Mouse (Mus musculus): ENCODE measurements around the gene Nudt16l1. TPM values are rescaled to one million over a fixed set of nuclear protein-coding genes. Genes with fewer than 3 reads are reported as not detected.

The Nudt16l1 gene
- polyA plus RNA-seq, 1 experiment, result 137 TPM

DNA sequence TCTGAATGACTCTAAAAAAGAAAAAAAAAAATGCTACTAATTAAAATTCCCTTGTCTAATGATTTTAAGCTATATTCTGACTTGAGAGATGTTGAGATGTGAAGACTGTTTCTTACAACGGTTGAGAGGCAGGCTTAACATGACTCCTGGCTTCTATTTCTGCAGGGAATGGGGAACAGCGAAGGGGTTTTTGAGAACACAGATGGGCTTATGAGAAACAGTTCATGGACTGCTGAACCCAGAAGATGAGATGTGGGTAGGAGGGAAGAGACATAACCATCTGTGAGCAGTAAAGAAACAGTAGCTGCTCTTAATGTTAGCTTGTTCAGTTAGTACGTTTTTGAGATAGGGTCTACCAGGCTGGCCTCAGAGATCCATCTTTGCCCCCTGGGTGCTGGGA, 18.0 kb downstream of the Nudt16l1 start:
- Histone ChIP-seq H3K27ac (ENCODE audit: insufficient read depth, low read depth, low read length) (no peak overlapping the region), H3K36me3 (ENCODE audit: control insufficient read depth, insufficient read depth, low read length) (0 out of 2 replicates have a peak, but pooled peaks cover 2% of the 10 kb centered on the region), H3K27me3 (replicated peaks; ENCODE audit: control insufficient read depth, insufficient read depth, low read length) (no peaks in the 10 kb centered on the region), H3K4me1 (ENCODE audit: control insufficient read depth, insufficient read depth, low read length) (no peaks in the 10 kb centered on the region; the same call in 1 of the 2 replicates), H3K4me3 (ENCODE audit: insufficient read depth, low read depth, low read length) (no peak overlapping the region)
- 88% methylated on average over 3 of the region's 3 CpGs for WGBS
- TF ChIP-seq POLR2A (IDR thresholded peaks at IDR 0.05; ENCODE audit: low read depth, low read length), result no peak
- no peak for TF ChIP-seq CTCF (conservative IDR thresholded peaks at IDR 0.05; ENCODE audit: insufficient read depth, insufficient read length, low read depth, low read length)
- no peak for DNase-seq

DNA sequence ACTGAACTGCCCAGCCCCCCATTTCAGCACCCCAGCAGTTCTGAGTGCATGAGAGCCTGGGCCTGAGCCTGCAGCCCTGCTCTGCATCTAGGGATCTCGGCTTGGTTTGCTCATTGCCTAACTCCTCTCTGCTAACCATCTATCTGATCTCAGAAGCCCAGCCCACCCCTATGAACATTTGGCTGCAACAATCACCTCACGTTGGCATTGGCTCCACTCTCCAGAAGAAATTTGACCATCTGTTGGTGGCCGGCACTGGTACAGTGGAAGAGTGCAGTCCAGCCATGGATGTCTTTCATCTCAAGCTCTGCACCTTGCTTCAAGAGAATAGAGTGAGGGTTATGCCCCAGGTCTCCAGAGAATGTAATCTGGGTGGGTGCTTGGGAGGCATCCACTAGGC, 18.9 kb downstream of the Nudt16l1 start:
- Histone ChIP-seq H3K36me3 (ENCODE audit: control insufficient read depth, insufficient read depth, low read length) (0 out of 2 replicates have a peak, but pooled peaks cover 2% of the 10 kb centered on the region), H3K27ac (ENCODE audit: insufficient read depth, low read depth, low read length) (no peak overlapping the region), H3K27me3 (replicated peaks; ENCODE audit: control insufficient read depth, insufficient read depth, low read length) (no peaks in the 10 kb centered on the region), H3K4me3 (ENCODE audit: insufficient read depth, low read depth, low read length) (no peak overlapping the region), H3K4me1 (ENCODE audit: control insufficient read depth, insufficient read depth, low read length) (no peaks in the 10 kb centered on the region; the same call in 1 of the 2 replicates)
- WGBS, result 79% methylated on average over 3 of the region's 3 CpGs
- TF ChIP-seq POLR2A (IDR thresholded peaks at IDR 0.05; ENCODE audit: low read depth, low read length), result no peak
- TF ChIP-seq CTCF (conservative IDR thresholded peaks at IDR 0.05; ENCODE audit: insufficient read depth, insufficient read length, low read depth, low read length), result no peak
- DNase-seq, result no peak

DNA sequence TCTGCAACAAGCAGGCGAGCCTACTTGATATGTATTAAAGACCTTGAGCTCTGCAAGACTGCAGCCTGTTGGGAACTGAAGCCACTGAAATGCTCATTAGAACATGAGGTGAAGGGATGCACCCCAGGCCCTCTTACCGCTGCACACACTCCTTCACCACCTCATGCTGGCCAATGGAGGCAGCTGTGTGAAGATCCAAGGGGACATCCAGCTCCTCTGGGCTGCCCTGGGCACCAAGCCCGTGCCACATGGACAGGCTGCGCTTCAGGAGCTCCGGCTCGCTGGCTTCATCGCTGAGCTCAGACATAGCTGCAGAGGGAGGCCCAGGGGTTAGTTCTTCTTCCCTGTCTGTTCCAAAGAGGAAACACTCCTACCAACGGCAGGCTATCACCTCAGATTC, 21.7 kb downstream of the Nudt16l1 start:
- peaks cover 4% of the 10 kb centered on the region; the same call in 1 of the 2 replicates for H3K4me1 ChIP-seq (ENCODE audit: control insufficient read depth, insufficient read depth, low read length)
- no peaks in the 10 kb centered on the region for H3K36me3 ChIP-seq (ENCODE audit: control insufficient read depth, insufficient read depth, low read length)
- no peak overlapping the region for H3K4me3 ChIP-seq (ENCODE audit: insufficient read depth, low read depth, low read length)
- H3K27me3 ChIP-seq (replicated peaks; ENCODE audit: control insufficient read depth, insufficient read depth, low read length), result no peaks in the 10 kb centered on the region
- TF ChIP-seq CTCF (conservative IDR thresholded peaks at IDR 0.05; ENCODE audit: insufficient read depth, insufficient read length, low read depth, low read length) (no peak), POLR2A (IDR thresholded peaks at IDR 0.05; ENCODE audit: low read depth, low read length) (no peak)
- H3K27ac ChIP-seq (ENCODE audit: insufficient read depth, low read depth, low read length), result no peak overlapping the region
- 62% methylated on average over 8 of the region's 8 CpGs for WGBS
- DNase-seq, result no peak

DNA sequence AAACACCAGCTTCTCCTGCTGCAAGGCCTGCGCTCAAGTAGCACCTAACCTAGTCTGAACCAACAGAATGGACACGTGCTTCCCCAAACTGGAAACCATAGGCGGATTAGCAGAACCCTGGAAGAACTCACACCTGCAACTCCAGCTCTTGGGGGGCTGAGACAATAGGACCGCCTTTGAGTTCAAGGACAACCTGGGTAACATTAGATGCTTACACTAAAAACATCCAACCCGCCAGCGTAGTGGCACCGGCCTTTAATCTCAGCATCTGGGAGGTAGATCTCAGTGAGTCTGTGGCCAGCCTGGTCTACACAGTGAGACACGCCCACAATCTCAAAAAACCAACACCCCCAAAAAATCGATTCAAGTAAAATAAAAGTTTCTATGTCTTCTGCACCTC, 24.8 kb downstream of the Nudt16l1 start:
- 29% methylated on average over 9 of the region's 9 CpGs for WGBS
- no peak for TF ChIP-seq POLR2A (IDR thresholded peaks at IDR 0.05; ENCODE audit: low read depth, low read length)
- no peak for TF ChIP-seq CTCF (conservative IDR thresholded peaks at IDR 0.05; ENCODE audit: insufficient read depth, insufficient read length, low read depth, low read length)
- DNase-seq, result no peak
- Histone ChIP-seq H3K27ac (ENCODE audit: insufficient read depth, low read depth, low read length) (no peak overlapping the region), H3K27me3 (replicated peaks; ENCODE audit: control insufficient read depth, insufficient read depth, low read length) (no peaks in the 10 kb centered on the region), H3K4me3 (ENCODE audit: insufficient read depth, low read depth, low read length) (peak overlapping the region; percentile 40), H3K4me1 (ENCODE audit: control insufficient read depth, insufficient read depth, low read length) (peaks cover 4% of the 10 kb centered on the region; the same call in 1 of the 2 replicates), H3K36me3 (ENCODE audit: control insufficient read depth, insufficient read depth, low read length) (no peaks in the 10 kb centered on the region)

DNA sequence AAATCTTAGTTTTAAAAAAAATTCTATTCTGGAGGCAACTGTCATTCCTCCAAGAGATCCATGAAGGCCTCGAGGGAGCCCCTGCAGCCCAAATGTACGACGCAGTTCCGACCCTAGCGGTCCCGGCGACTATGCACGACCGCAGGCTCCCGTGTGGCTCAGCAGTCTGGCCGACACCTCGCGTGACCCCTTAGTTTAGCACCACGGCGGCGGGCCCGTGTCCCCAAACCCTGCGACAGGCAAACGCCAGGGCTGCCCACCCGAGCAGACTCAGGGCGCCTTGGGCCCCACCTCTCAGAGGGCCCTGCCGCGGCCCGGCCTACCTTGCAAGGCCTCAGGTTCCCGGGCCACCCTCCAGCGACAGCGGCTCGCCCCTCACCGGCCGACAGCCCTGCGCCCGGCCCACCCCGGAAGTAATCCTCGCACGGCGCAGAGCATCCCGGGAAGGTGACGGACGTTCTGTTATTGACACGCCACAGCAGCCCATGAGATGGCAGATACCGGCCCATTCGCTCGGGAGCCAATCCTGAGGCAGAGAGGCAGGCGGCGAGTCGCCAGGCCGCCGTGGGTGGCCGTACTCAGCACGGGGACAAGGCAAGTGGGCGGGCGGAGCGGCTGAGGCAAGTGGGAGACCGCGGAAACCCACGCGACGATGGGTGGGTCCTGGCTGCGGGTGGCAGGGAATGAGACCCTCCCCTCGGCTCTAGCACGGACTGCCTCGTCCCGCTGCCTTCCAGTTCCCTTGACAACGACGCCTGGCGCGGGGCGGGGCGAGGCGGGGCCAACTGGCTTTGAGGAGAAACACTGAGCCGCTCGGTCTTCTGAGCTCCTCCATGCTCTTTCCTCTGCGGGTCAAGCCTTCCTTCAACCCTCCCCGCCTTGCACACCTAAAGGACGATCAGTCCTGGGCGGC, 25.5 kb downstream of the Nudt16l1 start, which contains the start of gene Anks3:
Gene Anks3, minus strand, starts transcription at position 409 of the 913 bp plus-strand sequence.
- H3K27ac ChIP-seq (ENCODE audit: insufficient read depth, low read depth, low read length), result peak within 1 kb of the TSS; percentile 37
- DNase-seq, result peak; percentile 99
- under 1% methylated on average over 76 of the region's 76 CpGs for WGBS
- no peaks in the 10 kb centered on the region for H3K36me3 ChIP-seq (ENCODE audit: control insufficient read depth, insufficient read depth, low read length)
- peaks cover 4% of the 10 kb centered on the region; the same call in 1 of the 2 replicates for H3K4me1 ChIP-seq (ENCODE audit: control insufficient read depth, insufficient read depth, low read length)
- H3K27me3 ChIP-seq (replicated peaks; ENCODE audit: control insufficient read depth, insufficient read depth, low read length), result no peaks in the 10 kb centered on the region
- peak; percentile 49 for TF ChIP-seq POLR2A (IDR thresholded peaks at IDR 0.05; ENCODE audit: low read depth, low read length)
- no peak for TF ChIP-seq CTCF (conservative IDR thresholded peaks at IDR 0.05; ENCODE audit: insufficient read depth, insufficient read length, low read depth, low read length)
- peak within 1 kb of the TSS; percentile 82 for H3K4me3 ChIP-seq (ENCODE audit: insufficient read depth, low read depth, low read length)

DNA sequence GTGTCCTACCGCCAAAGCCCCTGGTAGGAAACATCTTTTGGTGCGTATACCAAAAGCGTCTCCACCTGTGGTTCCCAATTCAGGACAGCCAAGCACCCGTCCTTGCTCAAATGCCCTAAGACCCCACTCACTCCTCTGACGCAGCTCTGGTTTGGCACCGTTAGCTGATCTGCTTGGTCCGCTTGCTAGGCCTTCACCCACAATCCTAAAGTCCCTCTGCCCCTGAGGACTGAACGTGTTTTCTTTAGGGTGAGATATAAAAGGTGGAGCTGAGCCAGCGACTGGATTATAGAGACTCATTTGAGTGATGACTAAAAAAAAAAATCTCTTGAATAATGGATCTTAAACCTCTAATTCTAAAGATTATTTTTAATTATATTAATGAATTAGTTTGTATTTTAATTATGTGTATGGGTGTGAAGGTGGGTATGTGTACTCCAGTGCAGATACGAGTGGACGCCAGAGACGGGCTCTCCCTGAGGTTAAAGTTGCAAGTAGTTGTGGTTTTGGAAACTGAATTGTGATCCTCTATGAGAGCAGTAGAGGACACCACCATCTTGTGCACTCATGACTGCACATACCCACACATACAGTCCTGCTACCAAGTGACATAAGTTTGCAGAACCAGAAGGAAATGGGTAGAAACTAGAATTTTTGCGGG, 26.3 kb downstream of the Nudt16l1 start:
- DNase-seq, result no peak

More for the DNA sequence above, 26.3 kb downstream of the Nudt16l1 start:
- TF ChIP-seq POLR2A (IDR thresholded peaks at IDR 0.05; ENCODE audit: low read depth, low read length) (no peak), CTCF (conservative IDR thresholded peaks at IDR 0.05; ENCODE audit: insufficient read depth, insufficient read length, low read depth, low read length) (no peak)
- peak overlapping the region; percentile 37; the same call in 1 of the 2 replicates for H3K27ac ChIP-seq (ENCODE audit: insufficient read depth, low read depth, low read length)
- peak overlapping the region; percentile 82 for H3K4me3 ChIP-seq (ENCODE audit: insufficient read depth, low read depth, low read length)
- WGBS, result 15% methylated on average over 13 of the region's 13 CpGs
- H3K27me3 ChIP-seq (replicated peaks; ENCODE audit: control insufficient read depth, insufficient read depth, low read length), result no peaks in the 10 kb centered on the region
- no peaks in the 10 kb centered on the region for H3K36me3 ChIP-seq (ENCODE audit: control insufficient read depth, insufficient read depth, low read length)
- H3K4me1 ChIP-seq (ENCODE audit: control insufficient read depth, insufficient read depth, low read length), result peaks cover 4% of the 10 kb centered on the region; the same call in 1 of the 2 replicates

All from kidney, adult 2 months (tissue).